Mouse (Mus musculus) adrenal gland, postnatal 10 days (tissue): ENCODE measurements around the gene Itln1. TPM values are rescaled to one million over a fixed set of nuclear protein-coding genes. Genes with fewer than 3 reads are reported as not detected.

Source experiments
- total RNA-seq, 2 experiments: library from RNA; stranded (reverse); gene quantifications; 2 replicates each; pipeline ENCODE4 v1.2.3; 2021

The Itln1 gene
- total RNA-seq, 2 experiments from 2014 or later: not detected

Other genes with a start within 250 kb of the Itln1 start
- gene Usp21, start 247.3 kb downstream of the Itln1 start, total RNA-seq: 10 to 100 TPM; 31.8 to 40.2 TPM
- 100 to 1,000 TPM; 145 to 153 TPM for gene Ufc1, start 240.3 kb downstream of the Itln1 start, total RNA-seq
- gene Dedd, start 206.1 kb downstream of the Itln1 start, total RNA-seq: 10 to 100 TPM; 33.7 to 35.2 TPM
- gene Nit1, start 189.6 kb downstream of the Itln1 start, total RNA-seq: 10 to 100 TPM; 51.4 to 56.0 TPM
- 100 to 1,000 TPM; 107 to 114 TPM for gene Pfdn2, start 189.6 kb downstream of the Itln1 start, total RNA-seq
- 1 to 10 TPM; 5.3 to 5.7 TPM for gene Klhdc9, start 174.5 kb downstream of the Itln1 start, total RNA-seq
- under 1 TPM; 0.12 to 0.21 TPM for gene Nectin4, start 165.2 kb downstream of the Itln1 start, total RNA-seq
- 1 to 10 TPM; 5.1 to 6.1 TPM for gene Arhgap30, start 146.3 kb downstream of the Itln1 start, total RNA-seq
- 10 to 100 TPM; 53.5 to 67.7 TPM for gene Usf1, start 124.0 kb downstream of the Itln1 start, total RNA-seq
- gene Tstd1, start 116.4 kb downstream of the Itln1 start, total RNA-seq: 10 to 100 TPM; 16.6 to 36.1 TPM
- gene F11r, start 97.8 kb downstream of the Itln1 start, total RNA-seq: 10 to 100 TPM; 64.9 to 66.2 TPM
- gene Alyref2, start 31.8 kb downstream of the Itln1 start, total RNA-seq: 1 to 10 TPM; 5.9 to 6.7 TPM
- gene Cd244a, start 23.9 kb upstream of the Itln1 start, total RNA-seq: 1 to 10 TPM in 1 of 2 experiments, under 1 TPM in 1; 0.82 to 1.1 TPM
- gene Ly9, start 72.1 kb upstream of the Itln1 start, total RNA-seq: 1 to 10 TPM; 1.7 to 2.2 TPM
- gene Slamf7, start 117.7 kb upstream of the Itln1 start, total RNA-seq: 1 to 10 TPM; 1.1 TPM
- gene Cd48, start 146.7 kb upstream of the Itln1 start, total RNA-seq: 1 to 10 TPM; 4.7 TPM
- gene Slamf1, start 231.8 kb upstream of the Itln1 start, total RNA-seq: under 1 TPM; 0.45 to 0.54 TPM